In the genomic region with DNA sequence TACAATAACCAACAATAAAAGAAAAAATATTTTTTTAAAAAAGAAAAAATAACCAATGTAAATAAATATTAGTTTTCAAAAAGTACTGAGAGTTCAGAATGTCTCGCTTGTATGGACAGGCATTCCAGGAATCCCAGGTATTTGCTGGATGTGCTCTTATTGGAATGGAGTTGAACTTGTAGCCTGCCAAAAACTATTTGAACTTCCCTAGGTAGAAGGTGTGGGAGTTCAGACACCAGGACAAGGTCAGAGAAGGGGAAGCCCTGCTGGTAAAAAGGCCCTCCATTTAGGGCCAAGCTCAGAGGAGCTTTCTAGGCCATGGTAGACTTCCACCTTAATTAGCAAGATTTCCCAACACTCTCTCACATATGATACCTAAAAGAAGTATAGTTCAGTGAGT, we compare ENCODE assay signal across 25 mouse cellular contexts.
"Had no signal": no experiment of that assay in that cellular context is flagged by ENCODE, and none has a peak within 500 bp of the region (broad histone marks: within the 10 kb centered on the region; RNA-seq: fewer than 3 reads in every experiment).

No protein-coding gene starts in this region.

- H3K36me3 ChIP-seq: heart, embryonic 10.5 days; heart, embryonic 12.5 days; hindbrain, embryonic 10.5 days; hindbrain, embryonic 12.5 days; intestine, embryonic 15.5 days; limb, embryonic 10.5 days; limb, embryonic 12.5 days had no signal

- H3K4me2 ChIP-seq: heart, embryonic 12.5 days; hindbrain, embryonic 12.5 days; hindbrain, embryonic 14.5 days; intestine, embryonic 15.5 days; limb, embryonic 12.5 days; liver, embryonic 11.5 days had no signal

- DNase-seq: gastrocnemius, adult 2 months; gastrocnemius, postnatal 10 days; gastrocnemius, postnatal 25 days; heart, adult 18-20 months; heart, postnatal 10 days; heart, postnatal 4 days; liver; liver, postnatal 0 days; lung, adult 2 months had no signal

- H3K9ac ChIP-seq: heart, embryonic 12.5 days; hindbrain, embryonic 12.5 days; hindbrain, embryonic 14.5 days; intestine, embryonic 15.5 days; limb, embryonic 12.5 days; liver, embryonic 14.5 days; liver, postnatal 0 days had no signal

- H3K9me3 ChIP-seq: hindbrain, embryonic 10.5 days; hindbrain, embryonic 12.5 days; intestine, embryonic 15.5 days; limb, embryonic 12.5 days had no signal

- H3K4me1 ChIP-seq: heart, embryonic 10.5 days; heart, embryonic 12.5 days; hindbrain, embryonic 10.5 days; hindbrain, embryonic 12.5 days; intestine, embryonic 15.5 days; limb, embryonic 10.5 days; limb, embryonic 12.5 days had no signal

- H3K27ac ChIP-seq: gastrocnemius, adult 2 months; heart, embryonic 10.5 days; hindbrain, embryonic 10.5 days; hindbrain, embryonic 12.5 days; hindbrain, embryonic 14.5 days; intestine, embryonic 15.5 days; kidney, postnatal 0 days; layer of hippocampus, adult 2 months; left cerebral cortex, adult 2 months; limb, embryonic 10.5 days; limb, embryonic 12.5 days; liver, embryonic 14.5 days had no signal

- H3K4me3 ChIP-seq: gastrocnemius, adult 2 months; heart, embryonic 10.5 days; heart, embryonic 12.5 days; hindbrain, embryonic 10.5 days; hindbrain, embryonic 12.5 days; intestine, embryonic 15.5 days; layer of hippocampus, adult 2 months; left cerebral cortex, adult 2 months; limb, embryonic 10.5 days; limb, embryonic 12.5 days had no signal

- H3K27me3 ChIP-seq: heart, embryonic 12.5 days; hindbrain, embryonic 12.5 days; intestine, embryonic 15.5 days; limb, embryonic 12.5 days had no signal

- ATAC-seq: hindbrain, embryonic 16.5 days; inflammation-experienced regulatory T-cells, adult 6 months; intestine, embryonic 15.5 days; intestine, postnatal 0 days; liver, postnatal 0 days had no signal
